Mouse (Mus musculus) intestine, embryonic 15.5 days (tissue): ENCODE results near the gene Olfr578. TPM values are rescaled to one million over a fixed set of nuclear protein-coding genes. Genes with fewer than 3 reads are reported as not detected.

Source experiments
- polyA plus RNA-seq: library from polyadenylated mRNA; unstranded; fragments of >200 nt; fragmentation: Nextera tagmentation; extraction: Ambion mirVana; gene quantifications from 2 replicates; pipeline ENCODE4 v1.2.1, GENCODE M21; 2015

Gene Olfr578
- polyA plus RNA-seq, 1 experiment from 2014 or later, result not detected

Other genes with a start within 250 kb of the Olfr578 start
- not detected in 2 replicates for gene Olfr560, start 230.0 kb downstream of the Olfr578 start, polyA plus RNA-seq
- gene Olfr78, start 229.9 kb downstream of the Olfr578 start, polyA plus RNA-seq, result 0.40 and 0.55 TPM in 2 replicates
- gene Olfr561, start 218.1 kb downstream of the Olfr578 start, polyA plus RNA-seq, result not detected in 2 replicates
- not detected in 2 replicates for gene Olfr564, start 185.8 kb downstream of the Olfr578 start, polyA plus RNA-seq
- gene Olfr566, start 130.6 kb downstream of the Olfr578 start, polyA plus RNA-seq, result not detected in 2 replicates
- not detected in 2 replicates for gene Olfr568, start 112.2 kb downstream of the Olfr578 start, polyA plus RNA-seq
- gene Olfr569, start 98.4 kb downstream of the Olfr578 start, polyA plus RNA-seq, result not detected in 2 replicates
- gene Olfr570, start 94.7 kb downstream of the Olfr578 start, polyA plus RNA-seq, result not detected in 2 replicates
- not detected in 2 replicates for gene Olfr571, start 71.8 kb downstream of the Olfr578 start, polyA plus RNA-seq
- not detected in 2 replicates for gene Olfr572, start 64.9 kb downstream of the Olfr578 start, polyA plus RNA-seq
- gene Olfr573-ps1, start 46.7 kb downstream of the Olfr578 start, polyA plus RNA-seq, result not detected in 2 replicates
- not detected in 2 replicates for gene Olfr574, start 40.9 kb downstream of the Olfr578 start, polyA plus RNA-seq
- not detected in 2 replicates for gene Olfr575, start 30.5 kb downstream of the Olfr578 start, polyA plus RNA-seq
- not detected in 2 replicates for gene Olfr576, start 26.7 kb downstream of the Olfr578 start, polyA plus RNA-seq
- gene Olfr577, start 13.4 kb downstream of the Olfr578 start, polyA plus RNA-seq, result not detected in 2 replicates
- gene Olfr582, start 48.7 kb upstream of the Olfr578 start, polyA plus RNA-seq, result not detected in 2 replicates
- gene Olfr583, start 62.0 kb upstream of the Olfr578 start, polyA plus RNA-seq, result not detected in 2 replicates
- gene Olfr584, start 92.6 kb upstream of the Olfr578 start, polyA plus RNA-seq, result not detected in 2 replicates
- gene Olfr585, start 108.4 kb upstream of the Olfr578 start, polyA plus RNA-seq, result not detected in 2 replicates
- not detected in 2 replicates for gene Olfr586, start 136.3 kb upstream of the Olfr578 start, polyA plus RNA-seq
- gene Olfr588-ps1, start 151.6 kb upstream of the Olfr578 start, polyA plus RNA-seq, result not detected in 2 replicates
- gene Olfr589, start 167.0 kb upstream of the Olfr578 start, polyA plus RNA-seq, result not detected in 2 replicates
- not detected in 2 replicates for gene Olfr591, start 189.0 kb upstream of the Olfr578 start, polyA plus RNA-seq
- gene Olfr592, start 195.5 kb upstream of the Olfr578 start, polyA plus RNA-seq, result not detected in 2 replicates
- gene Olfr593, start 222.5 kb upstream of the Olfr578 start, polyA plus RNA-seq, result not detected in 2 replicates
- not detected in 2 replicates for gene Olfr594, start 227.7 kb upstream of the Olfr578 start, polyA plus RNA-seq